Mouse (Mus musculus) frontal cortex, adult 2 months (tissue): ENCODE data around the gene BC004004. TPM values are rescaled to one million over a fixed set of nuclear protein-coding genes. Genes with fewer than 3 reads are reported as not detected.
"Not testable (repeated sequence)": the region's sequence is repeated elsewhere in the genome, so short reads cannot be mapped to it uniquely, and the experiment has no call there.

ENCODE experiments used
- DNase-seq, 2 experiments: peaks; one replicate each; pipeline ENCODE4 v3.0.0; 2022; ENCODE audit warnings: low spot score in 1 of 2; ENCODE audit errors: extremely low spot score in 1 of 2
- polyA plus RNA-seq: library from polyadenylated mRNA; depleted of rRNA; stranded (reverse); fragments of >200 nt; gene quantifications from 2 replicates; pipeline ENCODE4 v1.2.3, GENCODE M21; 2012

BC004004 gene
- polyA plus RNA-seq, 1 experiment, result 79.2 TPM

DNA sequence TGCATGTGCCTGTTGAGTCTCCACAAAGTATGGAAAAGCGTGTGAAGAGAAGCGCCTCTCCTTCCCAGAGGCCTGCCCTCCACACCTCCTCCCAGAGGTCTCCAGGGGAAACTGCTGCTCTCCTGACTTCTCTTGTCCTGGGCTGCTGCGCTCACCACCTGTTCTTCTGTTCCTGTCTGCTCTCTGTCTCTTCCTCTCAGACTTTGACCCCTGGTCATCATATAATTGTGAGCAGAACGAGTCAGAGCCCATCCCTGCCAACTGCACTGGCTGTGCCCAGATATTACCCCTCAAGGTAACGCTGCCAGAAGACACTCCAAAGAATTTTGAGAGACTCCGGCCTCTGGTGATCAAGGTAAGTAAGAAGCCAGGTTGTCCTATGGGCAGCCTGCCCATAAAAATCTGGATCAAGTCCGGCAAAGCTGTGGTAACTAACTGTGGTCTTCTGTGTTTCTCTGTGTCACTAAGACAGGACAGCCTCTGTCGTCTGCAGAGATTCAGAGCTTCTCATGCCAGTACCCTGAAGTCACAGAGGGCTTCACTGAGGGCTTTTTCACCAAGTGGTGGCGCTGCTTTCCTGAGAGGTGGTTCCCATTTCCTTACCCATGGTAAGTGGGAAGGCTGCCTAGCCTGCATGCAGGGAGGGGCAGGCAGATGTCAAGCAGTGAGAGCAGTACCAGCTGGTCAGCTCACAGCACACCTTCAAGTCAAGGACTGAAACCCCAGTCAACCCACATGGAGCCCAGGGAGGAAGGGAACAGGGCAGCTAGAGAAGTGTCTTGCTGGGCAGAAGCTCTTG is 25.4 kb downstream of the BC004004 start:
- DNase-seq, result no peak

- DNase-seq, result no peak
Measured at GRCm38 (mm10) chr17:29295835-29296234, 27.2 kb downstream of the BC004004 start.

DNA sequence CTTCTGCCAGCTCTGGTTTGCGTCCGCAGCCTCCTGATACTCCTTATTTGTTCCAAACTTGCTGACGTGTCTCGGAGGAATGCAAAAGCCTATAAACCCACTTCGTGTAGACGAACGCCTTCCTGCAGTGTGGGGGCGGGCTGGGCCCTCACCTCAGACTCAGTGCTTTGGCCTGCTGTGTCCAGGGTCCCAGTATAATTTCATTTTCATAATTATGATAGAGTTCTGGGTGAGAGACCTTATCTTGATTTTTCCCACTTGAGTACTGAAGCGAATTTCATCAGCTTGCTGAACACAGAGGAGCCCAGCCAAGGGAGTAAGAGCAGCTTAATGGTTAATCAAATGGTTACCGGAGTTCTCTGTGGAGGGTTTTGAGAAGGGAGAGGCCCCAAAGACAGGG is 28.7 kb downstream of the BC004004 start:
- no peak for DNase-seq

DNA sequence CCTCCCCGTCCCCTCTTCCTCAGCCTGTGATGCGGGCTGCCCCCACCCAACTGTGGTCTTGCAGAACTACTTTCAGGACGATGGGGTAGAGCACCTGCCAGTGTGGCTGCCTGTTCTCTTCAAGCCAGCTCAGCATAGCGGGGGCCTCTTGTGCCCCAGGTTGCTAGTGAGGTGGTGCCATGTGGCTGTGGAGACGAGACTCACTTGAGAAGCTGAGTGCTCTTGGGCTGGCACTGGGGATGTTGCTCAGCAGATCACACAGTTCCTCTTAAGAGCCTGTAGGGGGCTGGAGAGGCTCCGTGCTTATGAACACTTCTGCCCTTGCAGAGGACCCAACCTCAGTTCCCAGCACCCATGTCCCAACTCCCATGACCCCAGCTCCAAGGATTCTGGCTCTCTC is 29.2 kb downstream of the BC004004 start:
- no peak for DNase-seq

DNA sequence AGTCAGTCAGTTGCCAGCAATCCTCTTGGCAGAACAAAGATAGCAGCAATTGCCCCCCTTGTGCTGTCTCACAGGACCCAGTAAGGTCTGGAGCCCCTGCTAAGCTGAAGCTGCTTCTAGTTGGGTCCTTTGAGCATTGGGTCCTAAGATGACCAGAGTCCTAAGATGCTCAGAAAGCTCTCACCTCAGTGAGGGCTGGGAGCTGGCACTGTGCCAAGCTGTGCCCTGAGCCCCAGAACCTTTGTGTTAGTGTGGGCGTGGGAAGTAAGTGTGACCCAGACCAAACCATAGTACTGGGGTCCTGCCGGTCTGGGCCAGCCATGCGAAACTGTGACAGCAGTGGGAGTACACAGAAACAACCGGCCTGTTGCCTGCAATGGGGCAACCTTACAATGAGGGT is 30.7 kb downstream of the BC004004 start:
- DNase-seq, result no peak

DNA sequence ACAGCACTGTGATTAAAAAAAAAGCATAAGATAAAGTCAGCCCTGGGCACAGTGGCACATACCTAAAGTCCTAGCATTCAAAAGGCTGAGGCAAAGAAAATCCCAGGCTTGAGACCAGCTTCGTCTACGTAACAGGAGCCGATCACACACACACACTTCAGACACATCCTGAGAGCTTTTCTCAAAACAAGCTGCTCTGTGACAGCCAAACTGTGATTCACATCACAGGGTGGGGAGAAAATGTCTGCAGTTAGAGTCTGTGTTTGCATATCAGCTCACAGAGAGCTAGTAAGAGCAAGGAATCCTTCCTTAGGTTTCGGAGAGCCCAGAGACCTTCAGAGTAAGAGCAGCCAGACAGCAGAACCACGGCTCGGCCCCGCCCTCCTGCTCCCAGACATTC is 32.3 kb downstream of the BC004004 start:
- peak in 1 of 2 experiments; percentile 32 for DNase-seq

- peak in 1 of 2 experiments; percentile 31 for DNase-seq
Measured at GRCm38 (mm10) chr17:29301421-29301820, 32.8 kb downstream of the BC004004 start.

GRCm38 (mm10) chr17:29302149-29302548 is 33.6 kb downstream of the BC004004 start:
- peak in 1 of 2 experiments; percentile 40 for DNase-seq

GRCm38 (mm10) chr17:29303087-29303486 is 34.5 kb downstream of the BC004004 start:
- DNase-seq, result no peak

DNA sequence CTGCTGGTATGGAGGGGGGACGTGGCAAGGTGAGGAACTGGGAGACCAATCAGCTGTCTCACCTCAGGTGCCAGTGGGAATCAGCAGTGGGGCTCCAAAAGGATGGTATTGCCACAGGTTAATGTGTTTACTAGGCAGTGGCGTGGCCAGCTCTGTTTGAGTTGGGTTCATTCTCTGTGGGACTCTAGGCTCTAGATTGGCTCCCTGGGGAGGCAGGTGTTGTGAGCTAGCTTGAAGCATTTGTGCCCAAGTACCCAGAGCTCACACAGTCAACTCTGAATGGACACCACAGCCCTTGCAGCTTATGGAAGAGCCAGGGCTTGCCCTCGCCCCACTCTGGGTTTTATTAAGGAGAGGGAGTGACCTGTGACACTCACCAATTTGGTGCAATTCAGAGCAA is 35.3 kb downstream of the BC004004 start:
- no peak for DNase-seq

- DNase-seq, result no peak
Measured at GRCm38 (mm10) chr17:29304376-29305057, 35.9 kb downstream of the BC004004 start.

DNA sequence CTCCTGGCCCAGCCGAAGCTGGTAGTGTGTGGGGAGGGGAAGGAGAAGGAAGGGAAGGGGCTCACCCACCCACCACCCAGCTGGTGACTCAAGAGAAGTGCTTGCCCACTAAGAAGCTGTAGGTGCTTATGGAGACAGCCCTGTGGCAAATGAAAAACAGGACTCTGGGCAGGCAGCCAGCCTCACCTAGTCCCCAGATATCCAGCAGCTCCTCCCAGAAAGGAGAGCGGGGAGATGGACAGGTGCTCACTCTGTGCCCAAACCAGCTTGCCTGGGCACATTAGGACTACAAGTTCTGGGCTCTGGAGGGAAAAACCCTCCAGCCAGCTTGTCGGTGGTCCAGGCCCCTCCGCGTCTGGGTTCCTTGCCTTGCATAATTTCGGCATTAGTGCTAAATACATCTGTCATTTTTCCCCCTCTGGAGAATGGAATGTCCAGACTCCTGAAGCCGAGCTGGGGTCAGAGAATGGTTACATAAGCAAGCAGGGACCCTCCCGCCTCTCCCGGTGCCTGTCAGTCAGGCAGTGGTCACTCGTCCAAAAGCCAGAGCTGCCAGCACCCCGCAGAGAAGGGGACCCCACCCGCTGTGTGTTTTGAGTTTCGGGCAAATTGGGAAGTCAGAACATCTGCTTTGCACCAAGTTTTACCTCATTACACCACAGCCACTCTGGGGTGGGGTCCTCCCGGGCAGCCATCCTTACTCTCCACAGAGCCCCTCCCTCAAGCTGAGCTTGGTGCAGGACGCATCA is 36.6 kb downstream of the BC004004 start:
- no peak for DNase-seq

DNA sequence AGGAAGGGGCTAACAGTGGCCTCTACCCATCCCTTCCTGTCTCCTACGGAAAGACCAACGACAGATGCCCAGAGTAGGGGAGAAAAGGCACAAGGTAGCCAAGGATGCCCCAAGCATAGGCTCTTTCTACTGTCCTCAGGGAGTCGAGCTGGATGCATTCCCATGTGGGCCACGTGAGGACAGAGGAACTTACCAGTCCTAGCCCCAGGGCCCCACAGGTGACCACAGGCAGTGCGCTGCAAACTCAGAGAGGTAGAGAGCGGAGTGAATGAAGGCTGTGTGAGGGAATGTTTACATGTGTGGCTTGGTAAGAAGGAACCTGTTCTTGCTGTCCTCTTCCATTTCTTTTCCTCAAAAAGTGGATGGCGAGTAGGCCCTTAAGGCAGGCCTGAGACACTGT is 37.3 kb downstream of the BC004004 start:
- no peak for DNase-seq

DNA sequence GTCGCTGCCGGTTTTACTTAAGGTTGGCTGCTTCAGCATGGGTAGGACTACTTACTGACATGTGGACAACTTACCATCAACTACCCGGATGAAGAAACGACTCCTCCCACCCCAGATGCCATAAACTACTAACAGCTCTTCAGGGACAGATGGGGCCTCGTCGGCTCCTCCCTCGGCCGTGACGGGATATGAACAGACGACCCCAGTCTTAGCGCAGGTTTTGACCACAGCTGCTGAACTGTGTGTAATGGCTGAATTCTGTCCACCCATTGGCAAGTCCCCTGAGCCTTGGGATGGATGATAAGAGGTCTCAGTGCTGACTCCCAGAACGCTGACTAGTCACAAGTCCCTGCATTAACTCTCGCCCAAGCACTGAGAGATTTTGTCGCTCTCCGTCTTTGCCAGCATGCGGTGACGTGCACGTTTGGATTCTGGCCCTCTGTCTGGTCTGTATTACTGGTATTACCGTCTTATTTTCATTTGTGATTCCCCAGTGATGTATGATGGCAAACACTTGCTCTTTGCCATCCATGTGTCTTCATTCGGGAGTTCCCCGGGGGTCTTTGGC is 41.6 kb downstream of the BC004004 start:
- no peak for DNase-seq

- DNase-seq, result peak in 1 of 2 experiments; percentile 40
Measured at GRCm38 (mm10) chr17:29311602-29312001, 43.0 kb downstream of the BC004004 start.

DNA sequence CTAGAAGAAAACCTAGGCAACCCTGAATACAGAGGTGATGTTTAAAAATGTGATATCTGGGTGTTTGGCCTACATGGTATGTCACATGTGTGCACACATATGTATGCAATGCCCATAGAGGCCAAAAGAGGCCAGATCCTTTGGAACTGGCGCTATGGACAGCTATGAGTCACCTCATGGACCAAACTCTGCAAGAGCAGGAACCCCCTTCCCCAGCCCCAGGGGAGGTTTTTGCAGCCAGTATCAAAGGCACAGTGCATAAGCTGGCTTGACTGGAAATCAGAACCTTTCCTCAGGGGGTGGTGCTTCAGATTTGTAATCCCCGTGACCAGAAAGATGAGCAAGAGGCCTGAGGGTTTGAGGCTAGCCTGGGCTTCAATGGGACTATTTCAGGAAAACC is 43.5 kb downstream of the BC004004 start:
- DNase-seq, result no peak

GRCm38 (mm10) chr17:29313300-29313699 is 44.7 kb downstream of the BC004004 start:
- no peak for DNase-seq

DNA sequence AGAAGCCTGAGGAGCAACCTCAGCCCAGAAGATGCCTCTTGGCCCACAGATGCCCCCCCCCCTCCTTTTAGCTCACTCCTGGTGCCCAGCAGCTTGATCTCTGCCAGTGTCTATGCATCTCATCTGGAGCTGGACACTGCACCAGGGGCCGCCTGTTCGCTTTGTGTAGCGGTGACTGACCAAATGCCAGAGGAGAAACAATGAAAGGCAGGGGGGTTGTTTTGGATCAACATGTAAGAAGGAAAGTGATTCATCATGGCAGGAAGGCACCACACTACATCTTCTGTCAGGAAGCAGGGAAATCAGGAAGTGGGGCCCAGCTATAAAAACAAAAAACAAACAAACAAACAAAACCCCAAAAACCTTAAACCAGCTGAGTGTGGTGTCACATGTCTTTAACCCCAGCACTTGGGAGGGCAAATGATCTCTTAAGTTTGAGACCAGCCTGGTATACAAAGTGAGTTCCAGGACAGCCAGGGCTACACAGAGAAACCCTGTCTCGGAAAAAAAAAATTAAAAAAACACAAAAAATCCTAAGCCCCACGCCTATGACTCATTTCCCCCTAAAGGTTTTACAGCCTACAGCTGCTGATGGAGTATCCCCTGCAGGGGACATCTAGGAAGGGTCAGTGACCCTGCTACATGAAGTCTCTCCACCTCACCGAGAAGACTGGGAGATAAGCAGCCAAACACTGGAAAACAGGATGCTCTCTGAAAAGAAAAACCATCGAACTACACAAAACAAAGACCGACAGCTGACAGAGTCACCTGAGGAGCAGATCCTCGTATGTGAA is 47.3 kb downstream of the BC004004 start:
- no peak for DNase-seq

DNA sequence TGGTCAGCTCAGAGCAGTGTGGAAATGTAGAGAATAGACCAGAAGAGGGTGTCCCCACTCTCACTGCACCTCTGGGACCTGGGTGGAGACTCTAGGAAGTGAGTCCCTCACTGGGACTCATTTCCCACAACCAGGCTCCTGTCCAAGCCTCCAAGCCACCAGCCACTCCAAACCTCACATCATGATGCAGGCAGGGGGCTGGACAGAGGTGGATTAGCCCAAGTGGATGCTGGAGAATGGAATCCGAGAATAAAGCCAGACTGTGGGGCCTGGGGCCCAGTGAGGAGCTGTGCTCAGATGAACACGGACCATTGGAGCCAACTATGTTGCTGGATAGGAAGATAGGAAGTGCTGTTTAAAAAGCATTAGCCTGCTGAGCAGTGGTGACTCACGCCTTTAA is 48.3 kb downstream of the BC004004 start:
- no peak for DNase-seq

DNA sequence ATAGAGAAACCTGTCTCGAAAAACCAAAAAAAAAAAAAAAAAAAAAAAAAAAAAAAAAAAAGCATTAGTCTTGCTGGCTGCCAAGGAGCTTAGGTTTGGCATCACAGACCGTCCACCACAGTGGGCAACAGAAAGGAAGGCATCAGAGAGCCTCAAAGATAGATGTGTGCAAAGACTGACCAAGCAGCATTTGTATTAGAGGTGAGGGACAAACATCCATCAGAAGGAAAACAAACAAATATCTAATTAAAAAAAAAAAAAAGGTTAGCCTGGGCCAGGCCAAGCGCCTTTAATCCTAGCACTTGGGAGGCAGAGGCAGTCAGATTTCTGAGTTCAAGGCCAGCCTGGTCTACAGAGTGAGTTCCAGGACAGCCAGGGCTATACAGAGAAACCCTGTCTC is 48.8 kb downstream of the BC004004 start, which contains the start of gene Pi16:
Gene Pi16 (plus strand): TSS at position 301 of the 400 bp plus-strand sequence.
- not testable (repeated sequence) for DNase-seq
